Mouse (Mus musculus) embryonic facial prominence, embryonic 13.5 days (tissue): Measurements from ENCODE around the gene Rpl15. TPM values are rescaled to one million over a fixed set of nuclear protein-coding genes. Genes with fewer than 3 reads are reported as not detected.
"Not testable (repeated sequence)": the region's sequence is repeated elsewhere in the genome, so short reads cannot be mapped to it uniquely, and the experiment has no call there.

Experiments
- ATAC-seq: fragments of 200-750 bp; cut with Nextera tagmentation; 2 replicates; pipeline ENCODE4 v1.8.0; 2017; ENCODE audit warnings: low read depth; ENCODE audit not compliant: insufficient number of reproducible peaks, insufficient read depth, low FRiP score, low TSS enrichment
- H3K27ac ChIP-seq: fragments of 300-500 bp; sonication (generic); 2 replicates; pipeline ENCODE4 v1.5.1; 2015; ENCODE audit warnings: moderate library complexity, mild to moderate bottlenecking, inconsistent platforms
- H3K27me3 ChIP-seq: fragments of 300-500 bp; sonication (generic); 2 replicates; pipeline ENCODE4 v1.6.1; 2015; ENCODE audit warnings: mild to moderate bottlenecking, inconsistent platforms
- H3K36me3 ChIP-seq: fragments of 300-500 bp; sonication (generic); 2 replicates; pipeline ENCODE4 v1.6.1; 2015; ENCODE audit warnings: mild to moderate bottlenecking, inconsistent platforms
- H3K4me1 ChIP-seq: fragments of 300-500 bp; sonication (generic); 2 replicates; pipeline ENCODE4 v1.6.1; 2015; ENCODE audit warnings: inconsistent platforms
- H3K4me2 ChIP-seq: fragments of 300-500 bp; sonication (generic); 2 replicates; pipeline ENCODE4 v1.6.1; 2015; ENCODE audit warnings: moderate library complexity, mild to moderate bottlenecking, inconsistent platforms
- H3K4me3 ChIP-seq: fragments of 300-500 bp; sonication (generic); 2 replicates; pipeline ENCODE4 v1.5.1; 2015; ENCODE audit warnings: mild to moderate bottlenecking, inconsistent platforms
- H3K9ac ChIP-seq: fragments of 300-500 bp; sonication (generic); 2 replicates; pipeline ENCODE4 v1.6.1; 2015; ENCODE audit warnings: mild to moderate bottlenecking, inconsistent platforms
- H3K9me3 ChIP-seq: fragments of 300-500 bp; sonication (generic); 2 replicates; pipeline ENCODE4 v1.6.1; 2016; ENCODE audit warnings: inconsistent platforms
- WGBS: fragments of 180-500 bp; shearing (Covaris S2); methylation state at CpG from one replicate; pipeline ENCODE4 v1.1.7; 2015; ENCODE audit warnings: mixed read lengths; 5-methylcytosine and 5-hydroxymethylcytosine counted together
- polyA plus RNA-seq: library from polyadenylated mRNA; unstranded; fragments of >200 nt; fragmentation: Nextera tagmentation; extraction: Ambion mirVana; gene quantifications from 2 replicates; pipeline ENCODE4 v1.2.1, GENCODE M21; 2015

The Rpl15 gene
- polyA plus RNA-seq, 1 experiment from 2014 or later, result 439 TPM

- no peak overlapping the region for H3K9ac ChIP-seq
- ATAC-seq, result no peak
- H3K4me3 ChIP-seq, result no peak overlapping the region
- H3K4me2 ChIP-seq, result no peak overlapping the region
- 71% methylated on average over 2 of the region's 2 CpGs for WGBS
- H3K27me3 ChIP-seq, result no peaks in the 10 kb centered on the region
- no peak overlapping the region for H3K27ac ChIP-seq
- no peaks in the 10 kb centered on the region for H3K4me1 ChIP-seq
- peaks cover 12% of the 10 kb centered on the region; the same call in 1 of the 2 replicates for H3K36me3 ChIP-seq
- H3K9me3 ChIP-seq, result no peaks in the 10 kb centered on the region
These were observed 16.2 kb upstream of the Rpl15 start for GRCm38 (mm10) chr14:18287391-18287790.

DNA sequence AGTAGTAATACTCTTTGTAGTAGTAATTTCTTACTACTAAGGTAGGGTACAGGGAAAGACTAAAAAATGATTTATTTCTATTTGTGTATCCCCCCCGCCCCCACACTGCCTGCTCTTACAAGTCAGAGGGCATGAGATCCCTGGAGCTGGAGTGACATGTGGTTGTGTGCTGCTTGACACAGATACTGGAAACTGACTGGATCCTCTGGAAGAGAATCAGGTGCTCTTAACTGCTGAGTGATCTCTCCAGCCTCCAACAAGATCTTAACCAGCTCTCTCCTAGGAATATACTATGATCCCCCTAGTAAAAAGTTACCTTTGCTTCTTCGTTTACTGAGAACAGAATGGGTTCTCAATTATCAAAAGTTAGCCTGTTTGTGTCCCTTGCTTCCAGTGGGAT is 15.2 kb upstream of the Rpl15 start:
- Histone ChIP-seq H3K36me3 (peaks cover 18% of the 10 kb centered on the region), H3K27me3 (no peaks in the 10 kb centered on the region), H3K4me1 (no peaks in the 10 kb centered on the region), H3K9ac (no peak overlapping the region), H3K9me3 (no peaks in the 10 kb centered on the region), H3K4me3 (no peak overlapping the region), H3K4me2 (no peak overlapping the region), H3K27ac (no peak overlapping the region)
- 88% methylated on average over 2 of the region's 2 CpGs for WGBS
- ATAC-seq, result no peak

- peaks cover 23% of the 10 kb centered on the region for H3K36me3 ChIP-seq
- no peak overlapping the region for H3K4me3 ChIP-seq
- no peaks in the 10 kb centered on the region for H3K4me1 ChIP-seq
- H3K9ac ChIP-seq, result no peak overlapping the region
- no peaks in the 10 kb centered on the region for H3K27me3 ChIP-seq
- H3K9me3 ChIP-seq, result no peaks in the 10 kb centered on the region
- no peak overlapping the region for H3K4me2 ChIP-seq
- WGBS, result 85% methylated on average over 3 of the region's 3 CpGs
- ATAC-seq, result no peak
- no peak overlapping the region for H3K27ac ChIP-seq
These were observed 14.3 kb upstream of the Rpl15 start for GRCm38 (mm10) chr14:18285476-18285875.

GRCm38 (mm10) chr14:18284581-18284980 is 13.4 kb upstream of the Rpl15 start:
- peaks cover 31% of the 10 kb centered on the region for H3K36me3 ChIP-seq
- no peak overlapping the region for H3K9ac ChIP-seq
- no peaks in the 10 kb centered on the region for H3K27me3 ChIP-seq
- no peak for ATAC-seq
- H3K27ac ChIP-seq, result no peak overlapping the region
- WGBS, result 83% methylated on average over 2 of the region's 2 CpGs
- H3K4me3 ChIP-seq, result no peak overlapping the region
- H3K9me3 ChIP-seq, result no peaks in the 10 kb centered on the region
- no peaks in the 10 kb centered on the region for H3K4me1 ChIP-seq
- H3K4me2 ChIP-seq, result no peak overlapping the region

DNA sequence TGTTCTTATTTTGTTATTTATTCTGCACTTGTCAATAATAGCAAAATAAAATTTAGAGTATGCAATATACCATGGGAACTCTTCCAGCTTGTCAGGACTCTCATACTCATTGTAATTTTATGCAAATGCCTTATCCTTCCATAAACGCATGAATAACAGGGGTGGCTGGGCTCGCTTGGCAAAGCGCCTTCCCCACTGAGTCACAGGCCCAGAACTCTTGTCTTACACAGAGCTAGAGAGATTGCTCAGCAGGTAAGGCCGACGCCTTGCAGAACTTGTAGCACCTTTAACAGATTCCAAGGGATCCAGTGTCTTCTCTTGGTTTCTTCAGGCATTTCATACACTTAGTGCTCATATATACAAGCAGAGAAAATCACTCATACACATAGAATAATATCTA is 9.2 kb upstream of the Rpl15 start:
- Histone ChIP-seq H3K27ac (no peak overlapping the region), H3K4me3 (no peak overlapping the region), H3K4me2 (no peak overlapping the region), H3K27me3 (no peaks in the 10 kb centered on the region), H3K36me3 (peaks cover 53% of the 10 kb centered on the region), H3K9me3 (no peaks in the 10 kb centered on the region), H3K4me1 (no peaks in the 10 kb centered on the region), H3K9ac (no peak overlapping the region)
- 90% methylated on average over 5 of the region's 5 CpGs for WGBS
- no peak for ATAC-seq

- H3K27ac ChIP-seq, result no peak overlapping the region
- no peak overlapping the region for H3K9ac ChIP-seq
- H3K9me3 ChIP-seq, result no peaks in the 10 kb centered on the region
- WGBS, result 77% methylated on average over 1 of the region's 1 CpGs
- ATAC-seq, result no peak
- H3K4me1 ChIP-seq, result peaks cover 9% of the 10 kb centered on the region
- no peaks in the 10 kb centered on the region for H3K27me3 ChIP-seq
- no peak overlapping the region for H3K4me2 ChIP-seq
- no peak overlapping the region for H3K4me3 ChIP-seq
- H3K36me3 ChIP-seq, result peaks cover 24% of the 10 kb centered on the region
These were observed 3.3 kb upstream of the Rpl15 start for GRCm38 (mm10) chr14:18274526-18274925.

- peaks cover 18% of the 10 kb centered on the region for H3K36me3 ChIP-seq
- H3K4me1 ChIP-seq, result peaks cover 12% of the 10 kb centered on the region
- peak overlapping the region; percentile 83; the same call in 1 of the 2 replicates for H3K27ac ChIP-seq
- H3K27me3 ChIP-seq, result no peaks in the 10 kb centered on the region
- H3K4me2 ChIP-seq, result peak overlapping the region; percentile 64
- H3K4me3 ChIP-seq, result peak overlapping the region; percentile 85
- no peak for ATAC-seq
- no peaks in the 10 kb centered on the region for H3K9me3 ChIP-seq
- WGBS, result 3% methylated on average over 7 of the region's 7 CpGs
- H3K9ac ChIP-seq, result peak overlapping the region; percentile 77
These were observed 475 bp upstream of the Rpl15 start for GRCm38 (mm10) chr14:18271666-18272065.

GRCm38 (mm10) chr14:18269947-18270528 is 1.2 kb downstream of the Rpl15 start:
- H3K9me3 ChIP-seq, ATAC-seq, H3K27me3 ChIP-seq: not testable (repeated sequence)
- H3K36me3 ChIP-seq, result peaks cover 27% of the 10 kb centered on the region
- H3K4me2 ChIP-seq, result peak overlapping the region; percentile 71
- H3K4me1 ChIP-seq, result peaks cover 12% of the 10 kb centered on the region
- peak overlapping the region; percentile 85 for H3K4me3 ChIP-seq
- WGBS, result 1% methylated on average over 24 of the region's 24 CpGs
- peak overlapping the region; percentile 99 for H3K9ac ChIP-seq
- H3K27ac ChIP-seq, result peak overlapping the region; percentile 83

GRCm38 (mm10) chr14:18263427-18263826 is 7.8 kb downstream of the Rpl15 start:
- H3K27me3 ChIP-seq, result no peaks in the 10 kb centered on the region
- H3K4me3 ChIP-seq, result no peak overlapping the region
- peaks cover 24% of the 10 kb centered on the region for H3K36me3 ChIP-seq
- H3K9ac ChIP-seq, result no peak overlapping the region
- H3K4me1 ChIP-seq, result no peaks in the 10 kb centered on the region; the same call in 1 of the 2 replicates
- ATAC-seq, result peak; percentile 52; the same call in 1 of the 2 replicates
- 0 out of 2 replicates have a peak, but pooled peaks cover 3% of the 10 kb centered on the region for H3K9me3 ChIP-seq
- no peak overlapping the region for H3K4me2 ChIP-seq
- H3K27ac ChIP-seq, result no peak overlapping the region
- 41% methylated on average over 4 of the region's 4 CpGs for WGBS

DNA sequence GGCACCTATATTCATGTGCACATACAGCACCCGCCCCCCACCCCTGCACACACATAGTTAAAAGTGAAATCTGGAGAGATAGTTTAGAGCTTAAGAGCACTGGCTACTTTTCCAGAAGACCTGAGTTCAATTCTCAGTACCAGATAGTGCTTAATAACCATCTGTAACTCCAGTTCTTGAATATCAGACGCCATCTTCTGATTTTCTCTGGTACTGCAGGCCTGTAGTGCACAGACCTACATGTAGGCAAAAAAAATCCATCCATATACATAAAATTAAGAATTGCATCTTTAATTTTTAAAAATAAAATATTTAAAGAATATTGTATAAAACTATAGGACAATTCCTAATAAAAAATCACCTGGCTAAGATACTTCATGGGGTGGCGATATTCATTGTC is 10.0 kb downstream of the Rpl15 start:
- H3K27me3 ChIP-seq, result no peaks in the 10 kb centered on the region
- H3K9me3 ChIP-seq, result 0 out of 2 replicates have a peak, but pooled peaks cover 3% of the 10 kb centered on the region
- no peaks in the 10 kb centered on the region; the same call in 1 of the 2 replicates for H3K4me1 ChIP-seq
- no peak overlapping the region for H3K4me2 ChIP-seq
- H3K4me3 ChIP-seq, result no peak overlapping the region
- no peak overlapping the region for H3K9ac ChIP-seq
- no peak overlapping the region for H3K27ac ChIP-seq
- WGBS, result 84% methylated on average over 3 of the region's 3 CpGs
- no peak for ATAC-seq
- peaks cover 6% of the 10 kb centered on the region; the same call in 1 of the 2 replicates for H3K36me3 ChIP-seq

GRCm38 (mm10) chr14:18242638-18243130 is 28.5 kb downstream of the Rpl15 start:
- Histone ChIP-seq H3K27me3 (no peaks in the 10 kb centered on the region), H3K4me1 (no peaks in the 10 kb centered on the region)

DNA sequence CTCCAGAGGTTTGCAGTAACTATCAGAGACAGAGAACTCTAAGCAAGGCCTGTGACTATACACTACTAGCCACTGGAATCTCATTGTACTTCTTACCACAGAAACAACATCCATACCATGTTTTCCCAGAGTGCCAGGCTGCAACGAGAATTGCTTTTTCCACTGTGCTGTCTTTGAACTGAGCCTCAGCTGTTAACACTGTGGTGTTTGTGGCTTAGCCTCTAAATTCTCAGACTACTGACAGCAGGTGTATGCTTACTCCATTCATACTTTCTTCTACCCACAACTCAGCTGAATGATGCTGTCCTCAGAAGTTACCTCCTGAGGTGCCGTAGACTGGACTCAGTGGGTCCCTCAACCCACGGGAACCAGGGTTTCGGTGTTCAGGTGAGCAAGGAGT is 29.4 kb downstream of the Rpl15 start:
- Histone ChIP-seq H3K27ac (no peak overlapping the region), H3K4me1 (no peaks in the 10 kb centered on the region), H3K4me3 (no peak overlapping the region), H3K9ac (no peak overlapping the region), H3K36me3 (no peaks in the 10 kb centered on the region), H3K4me2 (no peak overlapping the region), H3K9me3 (no peaks in the 10 kb centered on the region), H3K27me3 (no peaks in the 10 kb centered on the region)
- 79% methylated on average over 4 of the region's 4 CpGs for WGBS
- no peak for ATAC-seq

More at GRCm38 (mm10) chr14:18242638-18243130, 28.5 kb downstream of the Rpl15 start:
- no peak overlapping the region for H3K9ac ChIP-seq
- WGBS, result 84% methylated on average over 21 of the region's 21 CpGs
- H3K9me3 ChIP-seq, result no peaks in the 10 kb centered on the region
- H3K36me3 ChIP-seq, result no peaks in the 10 kb centered on the region
- no peak overlapping the region for H3K27ac ChIP-seq
- ATAC-seq, result no peak
- no peak overlapping the region for H3K4me2 ChIP-seq
- no peak overlapping the region for H3K4me3 ChIP-seq
